Mouse (Mus musculus) E14TG2a.4 (cell line): ENCODE results near the gene Hnrnpll.

Experiments
- CTCF ChIP-seq: conservative IDR thresholded peaks from 2 replicates; pipeline ENCODE4 v1.5.1; 2014; ENCODE audit warnings: low read length
- NANOG ChIP-seq: IDR thresholded peaks from 2 replicates; pipeline ENCODE4 v1.6.1; 2014; ENCODE audit warnings: borderline replicate concordance, low read length, mixed read lengths
- POU5F1 ChIP-seq: IDR thresholded peaks from 2 replicates; pipeline ENCODE4 v1.6.1; 2014; ENCODE audit warnings: low read length, borderline replicate concordance

DNA sequence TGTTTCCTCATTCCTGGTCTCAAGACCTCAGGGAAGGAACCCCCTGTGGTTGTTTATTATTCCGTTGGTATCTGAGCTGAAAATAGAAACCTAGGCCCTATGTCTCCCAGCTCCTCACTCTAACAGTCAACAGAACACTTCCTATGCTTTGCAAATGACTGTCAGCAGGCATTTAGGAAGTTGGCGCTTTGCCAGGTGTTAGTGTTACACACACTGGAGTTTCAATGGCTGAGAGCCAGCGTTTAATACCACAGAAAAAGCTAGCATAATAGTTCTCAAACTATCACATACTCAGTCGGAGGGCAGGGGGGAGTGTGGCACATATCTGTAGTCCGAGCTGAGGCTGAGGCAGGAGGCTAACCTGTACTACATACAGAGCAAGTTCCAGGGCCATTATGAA is 53.3 kb downstream of the Hnrnpll start:
- TF ChIP-seq CTCF (no peak), NANOG (no peak), POU5F1 (no peak)
